Mouse (Mus musculus): ENCODE results near the gene Lyg2.

Lyg2 gene

GRCm38 (mm10) chr1:37916393-37916792 is at the start of gene Lyg2:
TSS of gene Lyg2 (minus strand) at chr1:37916493.
- DNase-seq (ENCODE audit: low spot score in 2 of 2) = no peak

GRCm38 (mm10) chr1:37965571-37965970 is 49.3 kb upstream of the Lyg2 start:
- DNase-seq (ENCODE audit: low spot score in 2 of 2) = no peak

- no peak for DNase-seq (ENCODE audit: low spot score in 2 of 2)
Measured at GRCm38 (mm10) chr1:37959486-37959885, 43.2 kb upstream of the Lyg2 start.

GRCm38 (mm10) chr1:37958516-37958915 is 42.2 kb upstream of the Lyg2 start:
- no peak for DNase-seq (ENCODE audit: low spot score in 2 of 2)

GRCm38 (mm10) chr1:37957659-37958058 is 41.4 kb upstream of the Lyg2 start, which contains the start of gene Lyg1:
TSS of gene Lyg1 (minus strand) at chr1:37957759.
- DNase-seq (ENCODE audit: low spot score in 2 of 2) = no peak

- DNase-seq (ENCODE audit: low spot score in 2 of 2) = no peak
Measured at GRCm38 (mm10) chr1:37956690-37957431, 40.6 kb upstream of the Lyg2 start.

- DNase-seq (ENCODE audit: low spot score in 2 of 2) = no peak
Measured at GRCm38 (mm10) chr1:37955251-37955650, 39.0 kb upstream of the Lyg2 start.

- no peak for DNase-seq (ENCODE audit: low spot score in 2 of 2)
Measured at GRCm38 (mm10) chr1:37954786-37955185, 38.5 kb upstream of the Lyg2 start.

GRCm38 (mm10) chr1:37948906-37949305 is 32.6 kb upstream of the Lyg2 start:
- no peak for DNase-seq (ENCODE audit: low spot score in 2 of 2)

- no peak for DNase-seq (ENCODE audit: low spot score in 2 of 2)
Measured at GRCm38 (mm10) chr1:37931806-37932205, 15.5 kb upstream of the Lyg2 start.

GRCm38 (mm10) chr1:37925971-37926370 is 9.7 kb upstream of the Lyg2 start:
- DNase-seq (ENCODE audit: low spot score in 2 of 2) = no peak

- DNase-seq (ENCODE audit: low spot score in 2 of 2) = no peak
Measured at GRCm38 (mm10) chr1:37922536-37922935, 6.2 kb upstream of the Lyg2 start.

GRCm38 (mm10) chr1:37918096-37918495 is 1.8 kb upstream of the Lyg2 start:
- DNase-seq (ENCODE audit: low spot score in 2 of 2) = no peak

- no peak for DNase-seq (ENCODE audit: low spot score in 2 of 2)
Measured at GRCm38 (mm10) chr1:37917666-37918065, 1.4 kb upstream of the Lyg2 start.

- DNase-seq (ENCODE audit: low spot score in 2 of 2) = no peak
Measured at GRCm38 (mm10) chr1:37912751-37913150, 3.5 kb downstream of the Lyg2 start.

GRCm38 (mm10) chr1:37903178-37903577 is 13.1 kb downstream of the Lyg2 start:
- DNase-seq (ENCODE audit: low spot score in 2 of 2) = no peak

GRCm38 (mm10) chr1:37900288-37900687 is 16.0 kb downstream of the Lyg2 start:
- no peak for DNase-seq (ENCODE audit: low spot score in 2 of 2)

- no peak for DNase-seq (ENCODE audit: low spot score in 2 of 2)
Measured at GRCm38 (mm10) chr1:37899816-37900215, 16.5 kb downstream of the Lyg2 start.

- DNase-seq (ENCODE audit: low spot score in 2 of 2) = no peak
Measured at GRCm38 (mm10) chr1:37894606-37895005, 21.7 kb downstream of the Lyg2 start.

- no peak for DNase-seq (ENCODE audit: low spot score in 2 of 2)
Measured at GRCm38 (mm10) chr1:37891400-37891799, 24.9 kb downstream of the Lyg2 start.

- peak; percentile 79 to 84 for DNase-seq (ENCODE audit: low spot score in 2 of 2)
Measured at GRCm38 (mm10) chr1:37890025-37890652, 26.2 kb downstream of the Lyg2 start, which contains the start of the genes Mitd1 and Mrpl30. TSS of gene Mitd1 (minus strand) at chr1:37890411. TSS of gene Mrpl30 (plus strand) at chr1:37890477.

- DNase-seq (ENCODE audit: low spot score in 2 of 2) = no peak
Measured at GRCm38 (mm10) chr1:37889206-37889605, 27.1 kb downstream of the Lyg2 start.

GRCm38 (mm10) chr1:37884451-37884850 is 31.8 kb downstream of the Lyg2 start:
- DNase-seq (ENCODE audit: low spot score in 2 of 2) = peak in 1 of 2 experiments; percentile 49
